Mouse (Mus musculus) megakaryocyte, adult 5-6 weeks (primary cell): ENCODE results near the gene Fosb. TPM values are rescaled to one million over a fixed set of nuclear protein-coding genes. Genes with fewer than 3 reads are reported as not detected.

Experiments used
- ATAC-seq: 2 replicates; pipeline ENCODE4 v1.8.0; 2016; ENCODE audit warnings: mild to moderate bottlenecking, inconsistent platforms; ENCODE audit not compliant: poor library complexity, severe bottlenecking
- total RNA-seq, 2 experiments: library from RNA; stranded (forward) in 1 of 2; stranded (reverse) in 1 of 2; fragments of 153-499, 151-499 nt in 1 of 2; fragments of 221-1000, 200-1000 nt in 1 of 2; gene quantifications; 2 replicates each; pipeline versions ENCODE4 v1.2.3 to v1.2.4; 2015 to 2017

The Fosb gene
- total RNA-seq (2015) = 24.0 and 25.4 TPM in 2 replicates
- total RNA-seq (2017) = 26.9 and 30.4 TPM in 2 replicates

DNA sequence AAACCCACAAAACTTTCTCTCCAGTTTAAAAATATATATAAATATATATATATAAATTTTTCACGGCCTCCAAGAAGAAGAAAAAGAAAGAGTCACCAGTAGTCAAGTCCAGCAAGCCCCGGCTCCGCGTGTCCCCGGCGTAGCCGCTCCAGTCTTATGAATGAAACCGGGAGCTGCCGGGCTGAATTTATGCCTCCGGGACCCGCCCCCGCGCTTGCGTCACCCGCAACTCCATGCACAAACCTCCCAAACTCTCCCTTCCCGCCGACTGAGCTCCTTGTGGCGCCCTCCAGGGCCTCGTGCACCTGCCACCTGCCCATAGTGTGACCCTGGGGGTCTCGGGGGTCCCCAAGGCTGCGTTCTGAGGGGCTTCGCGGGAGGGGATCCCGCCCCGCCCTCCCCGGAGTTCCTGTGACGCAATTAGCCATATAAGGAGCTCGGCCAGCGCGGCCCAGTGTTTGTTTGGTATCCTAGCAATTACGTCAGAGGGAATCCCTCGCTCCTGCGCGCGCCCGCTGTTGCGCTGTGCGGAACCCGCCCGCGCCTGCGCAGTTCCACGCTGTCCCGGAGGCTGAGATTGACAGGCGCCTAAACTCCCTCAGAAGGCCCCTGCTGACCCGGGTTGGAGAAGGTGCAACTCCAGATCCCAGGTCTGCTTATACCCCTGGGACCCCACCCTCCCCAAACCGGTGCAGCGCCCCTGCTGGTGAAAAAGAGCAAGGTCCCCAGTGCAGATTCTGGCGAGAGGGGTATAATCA, at the start of gene Fosb:
Fosb (minus strand) TSS at position 168 of the 758 bp plus-strand sequence.
- ATAC-seq = peak; percentile 70

DNA sequence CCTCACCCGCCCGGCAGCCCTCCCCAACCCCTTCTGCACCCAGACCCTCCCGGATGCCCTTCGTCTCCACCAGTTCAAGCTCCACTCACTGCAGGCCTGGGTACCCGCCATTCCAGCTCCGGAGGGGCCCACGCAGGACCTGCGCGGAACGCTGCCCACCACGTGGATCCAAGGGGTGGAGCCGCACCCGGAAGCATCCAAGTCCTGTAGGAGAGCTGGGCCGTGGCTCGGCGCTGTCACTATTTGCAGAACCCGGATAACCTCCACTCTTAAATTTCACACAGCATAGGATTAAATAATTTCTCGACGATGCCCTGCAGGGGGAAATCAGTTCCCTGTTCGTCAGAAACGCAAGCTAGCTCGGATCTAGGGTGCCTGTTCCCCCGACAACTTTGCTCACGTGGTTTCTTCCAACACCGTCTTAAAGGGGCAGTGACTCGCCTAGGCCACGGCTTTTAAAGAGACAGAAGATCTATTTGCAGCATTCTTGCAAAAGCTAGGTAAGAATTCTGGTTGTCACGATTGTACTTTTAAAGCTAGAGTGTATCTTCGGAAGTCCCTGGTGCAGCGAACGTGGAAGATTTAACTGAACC, 49.5 kb upstream of the Fosb start, which contains the start of the genes Cd3eap and Ppp1r13l:
Cd3eap (minus strand) TSS at position 185 of the 593 bp plus-strand sequence.
Ppp1r13l (plus strand) TSS at position 451 of the 593 bp plus-strand sequence.
- ATAC-seq = peak; percentile 61

DNA sequence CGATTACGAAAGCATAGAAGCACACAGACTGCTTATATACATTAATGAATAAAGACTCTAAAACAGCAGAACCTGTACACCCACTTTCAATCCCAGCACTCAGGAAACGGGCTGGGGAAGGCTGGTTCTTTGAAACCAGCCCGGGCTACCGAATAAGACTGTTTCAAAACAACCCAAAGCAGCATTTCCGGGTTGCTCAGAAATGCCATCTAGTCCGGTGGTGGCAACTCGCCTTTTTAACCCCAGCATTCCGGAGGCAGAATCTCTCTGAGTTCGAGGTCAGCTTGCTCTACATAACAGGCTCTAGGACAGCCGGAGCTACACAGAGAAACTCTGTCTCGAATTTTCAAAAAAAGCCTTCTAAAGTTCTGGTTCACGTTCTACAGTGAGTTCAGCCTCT, 48.8 kb upstream of the Fosb start:
- ATAC-seq = no peak

DNA sequence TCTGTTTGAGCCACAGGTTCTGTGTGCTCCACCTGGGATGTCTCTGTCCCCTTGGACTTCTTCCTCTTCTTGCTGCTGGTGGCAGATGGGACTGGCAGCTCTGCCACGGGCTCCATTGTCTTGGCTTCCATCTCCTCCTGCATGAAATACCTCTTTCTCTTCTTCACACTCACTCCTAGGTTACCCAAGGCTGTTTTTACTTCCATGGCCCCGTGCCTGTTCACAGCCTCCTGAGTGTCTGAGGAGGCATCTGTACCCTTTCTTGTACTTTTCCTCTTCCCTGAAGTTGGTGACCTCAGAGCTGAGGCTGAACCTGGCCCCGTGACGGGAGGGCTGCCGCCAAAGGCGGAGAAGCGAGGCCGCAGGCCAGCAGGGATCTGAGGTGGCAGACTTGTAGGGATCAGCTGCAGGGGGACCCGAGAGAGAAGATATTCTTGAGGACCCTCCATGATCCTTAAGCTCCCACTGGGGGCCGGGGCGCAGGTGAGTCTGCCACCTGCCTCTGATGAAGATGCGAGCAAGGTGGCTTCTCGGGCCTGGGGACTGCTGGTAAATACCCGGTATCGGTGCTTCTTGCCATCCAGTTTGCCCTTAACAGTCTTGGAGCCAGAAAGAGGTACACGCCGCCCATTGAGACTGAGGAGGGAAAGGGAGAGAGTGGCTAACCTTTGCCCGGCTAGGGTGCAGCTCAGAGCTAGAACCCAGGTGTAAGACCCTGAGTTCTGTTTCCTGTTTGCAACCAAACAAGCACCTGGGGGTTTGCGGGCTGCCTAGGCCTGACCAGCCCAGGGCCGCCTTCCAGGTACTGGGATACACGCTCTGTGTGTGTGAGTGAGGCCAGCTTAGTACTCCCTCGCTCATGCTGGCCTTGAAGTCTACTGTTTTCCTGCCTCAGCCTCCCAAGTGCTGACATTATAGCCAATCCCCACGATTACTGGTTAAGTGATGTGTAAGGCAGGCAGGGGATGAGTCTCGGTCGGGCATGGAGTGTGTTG, 47.8 kb upstream of the Fosb start:
- no peak for ATAC-seq

DNA sequence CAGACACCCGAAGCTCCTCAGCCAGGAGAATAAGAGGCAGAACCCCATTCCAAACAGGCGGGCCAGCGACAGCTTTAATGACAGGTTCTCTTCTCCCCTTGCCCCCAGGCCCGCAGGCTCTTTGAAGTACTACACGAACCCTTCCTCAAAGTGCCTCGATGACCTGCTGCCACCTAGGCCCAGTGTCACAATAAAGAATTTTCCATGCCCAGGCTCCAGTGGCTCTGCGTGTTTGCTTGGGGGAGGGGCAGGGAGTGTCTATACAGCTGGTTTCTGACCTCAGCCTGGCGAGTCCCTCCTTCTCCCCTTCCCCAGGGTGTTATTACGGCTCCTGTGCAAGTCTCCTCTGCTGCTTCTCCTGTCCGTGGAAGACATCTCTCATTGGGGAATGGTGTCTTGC, 46.5 kb upstream of the Fosb start:
- ATAC-seq = no peak

DNA sequence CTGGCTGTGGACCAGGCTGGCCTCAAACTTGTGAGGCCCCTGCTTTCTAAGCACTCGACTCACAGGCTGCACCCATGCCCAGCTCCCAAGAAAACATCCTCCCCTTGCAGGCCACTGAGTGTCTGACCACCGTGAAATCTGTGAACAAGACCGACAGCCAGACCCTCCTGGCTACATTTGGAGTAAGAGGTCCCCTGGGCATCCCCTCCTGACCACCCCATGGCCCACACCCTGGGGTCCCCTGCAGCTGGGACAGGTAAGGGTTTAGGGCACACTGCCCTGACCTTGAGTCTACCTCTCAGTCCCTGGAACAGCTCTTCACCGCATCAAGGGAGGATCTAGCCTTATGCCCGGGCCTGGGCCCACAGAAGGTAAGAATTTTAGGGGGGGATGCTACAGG, 45.1 kb upstream of the Fosb start:
- no peak for ATAC-seq

DNA sequence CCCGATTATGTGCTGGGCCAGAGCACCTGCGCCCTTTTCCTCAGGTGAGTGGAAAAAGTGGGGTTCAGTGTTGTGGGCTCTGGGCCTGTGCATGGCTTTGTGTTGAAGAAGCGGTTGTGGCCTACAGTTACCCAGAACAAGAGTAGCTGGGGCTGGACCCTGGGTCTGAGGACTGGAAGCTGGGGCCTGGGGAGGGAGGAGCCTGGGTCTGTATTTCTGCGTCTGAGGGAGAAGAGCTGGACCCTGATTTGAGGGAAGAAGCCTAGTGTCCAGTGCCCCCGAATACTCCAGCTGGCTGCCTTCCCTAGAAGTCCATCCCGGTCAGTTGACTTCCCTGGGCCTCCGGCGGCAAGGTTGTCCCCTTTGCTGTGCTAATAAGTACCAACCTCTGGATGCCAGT, 40.4 kb upstream of the Fosb start:
- ATAC-seq = no peak

DNA sequence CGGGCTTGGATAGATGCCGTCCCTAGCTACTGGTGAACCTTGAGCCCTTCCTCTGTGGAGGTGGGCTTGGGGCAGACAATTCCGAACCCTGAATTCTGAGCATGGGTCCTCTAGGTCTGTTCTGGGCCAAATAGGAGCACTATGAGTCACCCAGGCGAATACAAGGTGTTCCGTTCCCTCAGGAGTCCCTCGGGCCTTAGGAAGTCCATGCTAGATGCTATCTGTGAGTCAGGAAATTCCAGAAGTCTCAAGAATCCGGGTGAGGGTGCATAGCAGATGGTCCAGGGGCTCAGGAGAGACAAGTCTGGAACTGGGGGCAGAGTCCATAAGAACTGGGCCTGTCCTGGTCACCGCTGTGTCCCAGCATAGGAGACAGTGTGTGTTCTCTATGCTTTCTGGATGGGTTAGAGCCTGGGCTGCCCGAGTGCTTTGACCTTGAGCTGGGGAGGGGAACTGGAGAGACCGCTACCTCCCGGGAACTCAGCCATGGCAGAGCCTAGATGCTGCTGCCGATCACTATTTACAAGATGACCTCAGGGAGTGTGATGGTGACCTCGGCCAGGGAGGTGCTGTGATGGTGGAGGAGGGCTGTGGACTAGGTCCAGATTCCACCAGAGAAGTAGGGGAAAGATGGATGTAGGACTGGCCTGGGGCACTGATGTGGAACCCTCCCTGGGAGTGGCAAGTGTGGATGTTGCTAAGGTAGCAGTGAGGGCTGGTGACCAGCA, 39.5 kb upstream of the Fosb start:
- ATAC-seq = no peak

DNA sequence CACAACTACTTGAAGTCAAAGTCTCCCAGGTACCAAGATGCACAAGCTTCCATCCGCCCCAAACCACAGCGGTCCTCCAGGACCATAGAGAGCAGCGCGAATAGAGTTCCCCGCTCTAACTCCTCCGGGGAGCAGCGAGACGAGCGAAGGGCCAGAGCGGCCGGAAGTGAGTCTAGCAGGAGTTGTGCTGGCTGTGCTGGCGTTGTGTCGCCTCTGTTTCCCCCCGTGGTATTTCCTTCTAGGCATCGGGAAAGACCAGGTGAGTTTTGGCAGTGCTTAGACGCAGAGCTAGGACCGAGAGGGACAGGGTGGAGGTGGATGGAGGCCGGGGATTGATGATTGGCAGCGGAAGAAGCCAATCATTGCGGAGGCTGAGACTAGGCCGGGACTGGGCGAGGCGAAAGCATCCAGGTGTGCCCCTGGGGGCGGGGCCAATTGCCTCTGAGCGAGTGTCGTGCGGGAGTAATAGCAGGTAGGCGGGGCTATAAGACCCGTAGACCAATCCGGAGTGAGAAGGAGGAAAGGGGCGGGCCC, 35.2 kb upstream of the Fosb start:
- peak; percentile 90 for ATAC-seq

DNA sequence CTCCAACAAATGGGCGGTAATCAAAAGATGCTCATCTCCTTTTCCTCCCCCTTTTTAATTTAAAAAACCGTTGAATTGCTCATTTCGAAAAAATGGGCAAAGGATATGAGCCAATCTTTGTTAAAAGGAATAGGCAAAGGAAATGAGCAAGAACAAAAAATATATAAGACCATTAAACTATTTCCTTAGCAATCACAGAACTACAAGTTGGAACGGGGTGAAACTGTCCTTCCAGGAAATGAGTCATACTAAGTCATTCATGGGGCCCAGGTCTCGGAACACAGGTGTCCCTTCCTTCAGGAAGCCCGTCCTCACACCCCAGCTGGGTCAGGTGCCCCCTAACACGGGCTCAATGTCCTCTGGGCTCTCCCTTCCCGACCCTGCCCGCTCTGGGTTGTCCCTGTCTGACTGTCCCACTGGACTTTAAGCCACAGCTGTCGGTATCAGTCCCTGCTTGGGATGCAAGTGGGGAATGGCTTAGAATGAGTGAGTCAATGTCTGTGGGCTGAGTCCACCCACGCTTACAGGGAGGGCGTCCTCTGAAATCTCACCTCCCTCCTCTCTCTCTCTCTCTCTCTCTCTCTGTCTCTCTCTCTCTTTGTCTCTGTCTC, 34.5 kb upstream of the Fosb start, which contains the start of gene Ercc1:
Ercc1 (plus strand) TSS at position 542 of the 611 bp plus-strand sequence.
- no peak for ATAC-seq

DNA sequence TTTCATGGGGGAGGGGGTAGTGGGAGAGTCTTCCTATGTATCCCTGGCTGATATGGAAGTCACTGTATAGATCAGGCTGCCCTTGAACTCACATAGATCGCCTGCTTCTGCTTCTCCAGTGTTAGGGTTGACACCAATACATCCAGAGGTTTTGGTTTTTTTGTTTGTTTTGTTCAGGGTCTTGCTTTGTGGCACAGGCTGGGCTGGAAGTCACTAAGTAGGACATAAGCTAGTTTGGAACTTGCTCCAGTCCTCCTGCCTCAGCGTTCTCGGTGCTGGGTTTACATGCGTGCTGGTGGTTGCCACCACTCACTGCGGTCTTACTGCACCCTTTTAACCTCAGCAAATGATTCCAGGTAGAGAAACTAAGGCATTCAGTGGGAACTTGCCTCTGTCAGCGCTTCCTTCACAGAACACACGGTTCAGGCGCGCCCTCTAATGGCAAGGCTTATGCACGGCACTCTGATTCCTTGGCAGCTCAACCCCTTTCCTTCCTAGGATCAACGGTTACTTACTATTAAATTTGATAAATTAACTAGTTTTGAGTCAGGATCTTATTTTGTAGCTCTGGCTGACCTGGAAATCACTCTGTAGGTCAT, 33.5 kb upstream of the Fosb start:
- peak; percentile 46 for ATAC-seq

DNA sequence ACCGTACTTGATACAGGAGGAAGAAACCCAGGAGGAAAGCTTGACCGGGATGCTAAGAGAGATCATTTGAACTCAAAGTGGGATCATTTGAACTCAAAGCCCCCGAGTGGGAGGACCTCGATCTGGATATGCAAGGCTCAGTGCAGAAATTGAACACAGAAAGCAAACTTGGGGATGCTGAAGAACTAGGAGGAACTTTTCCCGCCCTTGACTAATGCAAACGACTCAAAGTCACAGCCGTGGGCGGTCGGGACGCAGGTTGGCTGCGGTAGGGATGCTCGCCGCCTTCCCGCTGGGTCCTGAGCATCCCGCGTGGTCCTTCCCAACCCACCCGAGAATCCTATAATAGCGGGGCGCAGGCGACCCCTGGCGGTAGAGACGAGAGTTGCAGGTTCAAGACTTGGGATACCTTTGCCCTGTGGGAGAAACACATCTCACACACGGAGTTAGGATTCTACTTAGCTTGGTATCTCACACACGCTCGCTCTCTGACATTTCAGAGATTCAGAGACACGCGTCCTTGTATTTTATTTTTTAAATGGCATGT, 32.7 kb upstream of the Fosb start:
- peak; percentile 33 for ATAC-seq

DNA sequence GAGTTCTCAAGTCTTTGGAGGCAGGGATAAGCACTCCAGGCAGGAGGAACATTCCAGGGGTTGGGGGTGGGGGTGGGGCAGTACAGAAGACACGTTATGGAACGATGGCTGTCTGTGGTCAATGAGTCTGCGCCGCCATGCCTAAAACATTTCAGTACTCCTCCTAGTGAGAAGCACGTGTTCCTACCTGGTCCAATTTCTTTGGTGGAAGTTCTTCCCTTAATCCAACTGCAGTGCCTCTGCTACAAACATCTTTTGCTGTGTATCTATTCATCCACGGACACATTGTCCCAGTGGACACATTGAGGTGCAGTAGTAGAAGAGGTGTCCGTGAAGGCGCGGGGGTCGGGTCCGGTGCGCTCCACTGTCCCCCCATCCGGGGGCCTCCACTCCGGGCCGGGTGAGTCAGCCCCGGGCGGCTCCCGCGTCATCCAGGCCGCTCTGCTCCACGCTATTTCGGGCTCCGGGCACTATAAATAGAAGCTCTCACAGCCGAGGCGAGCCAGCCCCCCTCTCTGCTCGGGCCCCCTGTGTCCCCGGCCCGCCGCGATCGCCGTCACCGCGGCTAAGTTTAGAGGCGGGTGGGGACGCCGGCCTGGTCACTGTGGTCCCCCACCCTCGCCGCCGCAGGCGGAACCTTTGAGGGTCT, 32.0 kb upstream of the Fosb start:
- ATAC-seq = no peak

DNA sequence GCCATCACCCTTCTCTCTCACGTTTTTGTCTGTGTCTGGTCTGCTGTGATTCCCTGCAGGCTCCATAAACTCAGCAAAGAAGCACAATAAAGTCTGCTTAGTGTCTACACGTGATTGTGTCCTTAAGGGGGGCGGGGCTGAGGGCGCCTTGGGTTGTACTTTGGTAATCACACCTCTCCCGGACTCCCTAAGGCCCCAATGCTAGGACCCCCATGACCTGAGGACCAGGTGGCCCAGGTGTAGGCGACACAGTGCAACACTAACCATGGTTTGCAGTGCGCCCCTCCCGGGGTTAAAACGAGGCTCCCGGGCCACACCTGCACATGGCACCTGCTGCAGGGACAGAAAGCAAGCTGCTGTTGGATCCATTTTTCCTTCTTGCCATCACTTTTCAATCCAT, 31.4 kb upstream of the Fosb start:
- ATAC-seq = no peak

DNA sequence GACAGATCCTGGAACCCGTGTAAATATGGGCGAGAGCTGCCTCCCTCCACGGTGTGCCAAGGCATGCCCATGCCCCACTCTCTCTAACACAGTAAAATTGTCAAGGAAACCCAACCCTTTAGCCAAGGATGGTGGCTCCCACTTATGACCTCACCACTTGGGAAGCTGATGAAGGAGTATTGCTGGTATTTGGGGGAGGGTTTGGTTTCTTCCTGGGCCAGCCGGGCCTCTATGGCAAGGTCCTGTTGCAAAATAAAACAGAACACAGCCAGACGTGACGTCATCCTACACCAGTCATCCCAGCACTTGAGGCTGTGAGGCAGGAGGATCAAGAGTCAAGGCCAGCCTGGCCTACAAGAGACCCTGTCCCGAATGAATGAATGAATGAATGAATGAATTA, 28.7 kb upstream of the Fosb start:
- ATAC-seq = no peak

DNA sequence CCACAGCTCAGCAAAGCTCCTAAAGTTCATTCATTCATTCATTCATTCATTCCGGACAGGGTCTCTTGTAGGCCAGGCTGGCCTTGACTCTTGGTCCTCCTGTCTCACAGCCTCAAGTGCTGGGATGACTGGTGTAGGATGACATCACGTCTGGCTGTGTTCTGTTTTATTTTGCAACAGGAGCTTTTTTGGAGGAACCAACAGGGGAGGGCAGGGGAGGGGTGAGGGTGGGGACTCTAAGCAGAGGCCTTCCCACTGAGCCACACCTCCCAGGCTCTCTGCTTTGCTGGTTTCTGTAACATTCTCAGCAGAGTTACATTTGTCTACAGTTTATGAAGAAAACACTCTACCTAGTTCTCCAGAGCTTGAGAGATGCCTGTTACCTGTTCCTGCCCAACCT, 28.2 kb upstream of the Fosb start:
- ATAC-seq = peak; percentile 81

DNA sequence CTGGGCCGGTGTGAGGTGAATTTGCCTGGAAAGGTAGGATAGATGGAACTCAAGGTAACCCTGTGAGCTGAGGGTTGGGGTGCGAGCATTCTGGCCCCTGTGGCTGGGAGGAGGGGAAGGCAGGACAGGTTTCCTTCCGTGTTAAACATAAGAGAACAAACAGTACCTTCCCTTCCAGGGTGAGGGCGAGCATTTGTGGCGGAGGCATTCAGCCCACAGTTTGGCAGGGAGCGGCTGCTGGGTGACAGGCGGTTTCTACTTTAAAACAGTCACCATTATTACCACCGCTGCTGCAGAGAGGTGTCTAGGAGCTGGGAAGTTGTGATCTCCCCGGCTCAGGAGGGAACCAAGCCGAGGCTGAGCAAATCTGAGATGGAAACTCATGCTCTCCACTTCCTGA, 27.3 kb upstream of the Fosb start:
- no peak for ATAC-seq

DNA sequence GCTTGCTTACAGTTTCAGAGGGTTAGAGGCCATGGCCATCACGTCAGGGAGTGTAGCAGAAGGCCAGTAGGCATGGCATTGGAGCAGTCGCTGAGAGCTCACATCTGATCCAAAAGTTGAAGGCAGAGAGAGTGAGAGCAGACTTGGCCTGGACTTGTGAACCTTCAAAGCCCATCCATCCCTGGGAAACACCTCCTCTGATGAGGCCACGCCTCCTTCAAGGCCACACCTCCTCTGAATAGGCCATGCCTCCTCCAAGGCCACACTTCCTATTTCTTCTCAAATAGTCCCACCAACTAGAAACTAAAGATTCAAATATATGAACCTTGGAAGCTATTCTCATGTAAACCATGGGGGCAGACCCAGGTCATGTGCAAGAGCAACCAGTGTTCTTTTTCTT, 25.7 kb upstream of the Fosb start:
- ATAC-seq = peak; percentile 48
